Mouse (Mus musculus) midbrain, embryonic 15.5 days (tissue): ENCODE measurements around the gene Btbd9. TPM values are rescaled to one million over a fixed set of nuclear protein-coding genes. Genes with fewer than 3 reads are reported as not detected.

ENCODE experiments used
- ATAC-seq: fragments of 200-750 bp; cut with Nextera tagmentation; replicated peaks from 2 replicates; pipeline ENCODE4 v1.8.0; 2017; ENCODE audit warnings: moderate TSS enrichment
- H3K27ac ChIP-seq: fragments of 300-500 bp; sonication (generic); 2 replicates; pipeline ENCODE4 v1.5.1; 2015; ENCODE audit warnings: mild to moderate bottlenecking, inconsistent platforms
- H3K27me3 ChIP-seq: fragments of 300-500 bp; sonication (generic); replicated peaks from 2 replicates; pipeline ENCODE4 v1.6.1; 2015; ENCODE audit warnings: inconsistent platforms
- H3K36me3 ChIP-seq: fragments of 300-500 bp; sonication (generic); replicated peaks from 2 replicates; pipeline ENCODE4 v1.6.1; 2015; ENCODE audit warnings: inconsistent platforms
- H3K4me1 ChIP-seq: fragments of 300-500 bp; sonication (generic); 2 replicates; pipeline ENCODE4 v1.6.1; 2015; ENCODE audit warnings: inconsistent platforms
- H3K4me2 ChIP-seq: fragments of 300-500 bp; sonication (generic); 2 replicates; pipeline ENCODE4 v1.6.1; 2015; ENCODE audit warnings: inconsistent platforms, mild to moderate bottlenecking, moderate library complexity
- H3K4me3 ChIP-seq: fragments of 300-500 bp; sonication (generic); 2 replicates; pipeline ENCODE4 v1.5.1; 2015; ENCODE audit warnings: mild to moderate bottlenecking, inconsistent platforms
- H3K9ac ChIP-seq: fragments of 300-500 bp; sonication (generic); 2 replicates; pipeline ENCODE4 v1.6.1; 2015; ENCODE audit warnings: mild to moderate bottlenecking, inconsistent platforms
- H3K9me3 ChIP-seq: fragments of 300-500 bp; sonication (generic); 2 replicates; pipeline ENCODE4 v1.6.1; 2016; ENCODE audit warnings: inconsistent platforms
- WGBS: fragments of 180-500 bp; shearing (Covaris S2); methylation state at CpG from one replicate; pipeline ENCODE4 v1.1.7; 2015; ENCODE audit warnings: mixed read lengths; 5-methylcytosine and 5-hydroxymethylcytosine counted together
- polyA plus RNA-seq: library from polyadenylated mRNA; unstranded; fragments of >200 nt; fragmentation: Nextera tagmentation; extraction: Ambion mirVana; gene quantifications from 2 replicates; pipeline ENCODE4 v1.2.1, GENCODE M21; 2015

Gene Btbd9
- polyA plus RNA-seq, 1 experiment from 2014 or later = 163 TPM

DNA sequence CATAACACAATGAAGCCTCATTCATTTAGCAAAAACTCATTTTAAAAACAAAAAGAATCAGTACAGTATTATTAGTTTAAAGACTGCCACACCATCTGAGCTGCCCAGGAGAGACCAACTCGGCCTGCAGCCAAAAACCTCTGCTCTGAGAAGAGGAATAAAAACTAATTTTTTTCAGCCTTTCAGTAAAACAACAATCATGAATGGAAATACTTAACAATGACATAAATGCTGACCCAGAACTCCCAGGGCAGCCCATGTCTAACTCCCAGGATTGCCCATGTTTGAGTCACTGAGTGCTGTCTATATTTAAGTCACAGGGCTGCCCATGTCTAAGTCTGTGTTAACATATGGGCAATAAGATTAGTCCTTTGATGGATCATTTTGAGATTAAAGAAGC is 155.0 kb downstream of the Btbd9 start:
- Histone ChIP-seq H3K36me3 (no peaks in the 10 kb centered on the region), H3K4me2 (no peak overlapping the region), H3K4me1 (peaks cover 18% of the 10 kb centered on the region), H3K4me3 (no peak overlapping the region), H3K27me3 (no peaks in the 10 kb centered on the region), H3K9me3 (no peaks in the 10 kb centered on the region), H3K9ac (no peak overlapping the region), H3K27ac (no peak overlapping the region)
- WGBS = 64% methylated on average over 1 of the region's 1 CpGs
- ATAC-seq = no peak

- Histone ChIP-seq H3K9me3 (no peaks in the 10 kb centered on the region), H3K27ac (no peak overlapping the region)
- WGBS = 58% methylated on average over 7 of the region's 7 CpGs
Measured at GRCm38 (mm10) chr17:30419494-30419893, 156.8 kb downstream of the Btbd9 start.

GRCm38 (mm10) chr17:30418510-30418909 is 157.8 kb downstream of the Btbd9 start:
- no peaks in the 10 kb centered on the region for H3K27me3 ChIP-seq
- 78% methylated on average over 4 of the region's 4 CpGs for WGBS
- peaks cover 15% of the 10 kb centered on the region for H3K4me1 ChIP-seq
- H3K9ac ChIP-seq = no peak overlapping the region
- no peaks in the 10 kb centered on the region for H3K36me3 ChIP-seq
- no peak overlapping the region for H3K27ac ChIP-seq
- no peak overlapping the region for H3K4me2 ChIP-seq
- H3K4me3 ChIP-seq = no peak overlapping the region
- no peak for ATAC-seq
- no peaks in the 10 kb centered on the region for H3K9me3 ChIP-seq

More at GRCm38 (mm10) chr17:30419494-30419893, 156.8 kb downstream of the Btbd9 start:
- H3K9ac ChIP-seq = no peak overlapping the region
- no peaks in the 10 kb centered on the region for H3K36me3 ChIP-seq
- H3K4me2 ChIP-seq = no peak overlapping the region
- no peak overlapping the region for H3K4me3 ChIP-seq
- H3K4me1 ChIP-seq = peaks cover 15% of the 10 kb centered on the region
- no peaks in the 10 kb centered on the region for H3K27me3 ChIP-seq
- no peak for ATAC-seq

DNA sequence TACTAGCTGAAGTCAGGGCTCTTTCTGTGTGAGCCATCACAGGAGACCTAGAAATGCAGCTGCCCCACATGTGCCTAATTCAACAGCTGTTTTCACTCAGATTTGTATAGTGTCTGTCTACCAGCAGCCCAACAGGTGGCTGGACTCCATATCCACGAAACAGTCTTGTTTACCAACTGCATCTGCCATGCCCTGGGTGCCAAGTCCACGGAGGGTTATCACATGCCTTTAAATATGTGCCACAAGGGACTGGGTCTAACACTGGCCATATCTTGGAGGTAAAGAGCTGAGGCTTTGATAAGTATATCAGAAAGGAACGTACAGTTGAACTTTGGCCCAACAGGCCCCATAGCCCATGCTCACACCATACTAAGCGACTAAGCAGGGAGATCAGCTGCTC is 159.2 kb downstream of the Btbd9 start:
- Histone ChIP-seq H3K27me3 (no peaks in the 10 kb centered on the region), H3K4me1 (peaks cover 15% of the 10 kb centered on the region), H3K27ac (no peak overlapping the region), H3K36me3 (no peaks in the 10 kb centered on the region), H3K4me3 (no peak overlapping the region), H3K9ac (no peak overlapping the region), H3K4me2 (no peak overlapping the region), H3K9me3 (no peaks in the 10 kb centered on the region)
- WGBS = 90% methylated on average over 4 of the region's 4 CpGs
- no peak for ATAC-seq

DNA sequence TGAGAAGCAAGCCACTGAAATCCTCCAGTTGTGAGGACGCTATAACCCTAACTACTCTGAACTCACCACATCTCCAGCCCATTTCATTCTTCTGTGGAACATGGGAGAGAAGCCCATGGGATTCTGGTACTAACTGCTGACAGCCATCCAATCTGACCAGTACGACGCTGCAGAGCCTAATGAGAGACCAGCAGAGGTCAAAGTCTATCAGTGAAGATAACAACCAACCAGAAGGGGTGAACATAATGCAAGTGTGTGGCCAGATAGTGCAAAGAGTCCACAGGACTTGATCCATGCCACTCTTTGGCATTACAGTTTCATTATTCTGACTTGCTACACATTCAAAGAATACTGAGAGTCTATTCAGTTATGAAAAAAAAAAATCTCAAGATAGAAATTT is 160.6 kb downstream of the Btbd9 start:
- ATAC-seq = no peak
- Histone ChIP-seq H3K9ac (no peak overlapping the region), H3K4me2 (no peak overlapping the region), H3K4me3 (no peak overlapping the region), H3K9me3 (no peaks in the 10 kb centered on the region), H3K4me1 (peaks cover 13% of the 10 kb centered on the region), H3K27me3 (no peaks in the 10 kb centered on the region), H3K36me3 (no peaks in the 10 kb centered on the region), H3K27ac (no peak overlapping the region)
- 86% methylated on average over 3 of the region's 3 CpGs for WGBS

GRCm38 (mm10) chr17:30412991-30413390 is 163.3 kb downstream of the Btbd9 start:
- Histone ChIP-seq H3K9ac (no peak overlapping the region), H3K27me3 (no peaks in the 10 kb centered on the region), H3K4me3 (no peak overlapping the region), H3K4me1 (no peaks in the 10 kb centered on the region), H3K27ac (no peak overlapping the region), H3K9me3 (no peaks in the 10 kb centered on the region), H3K36me3 (no peaks in the 10 kb centered on the region), H3K4me2 (no peak overlapping the region)
- 92% methylated on average over 3 of the region's 3 CpGs for WGBS
- ATAC-seq = no peak

DNA sequence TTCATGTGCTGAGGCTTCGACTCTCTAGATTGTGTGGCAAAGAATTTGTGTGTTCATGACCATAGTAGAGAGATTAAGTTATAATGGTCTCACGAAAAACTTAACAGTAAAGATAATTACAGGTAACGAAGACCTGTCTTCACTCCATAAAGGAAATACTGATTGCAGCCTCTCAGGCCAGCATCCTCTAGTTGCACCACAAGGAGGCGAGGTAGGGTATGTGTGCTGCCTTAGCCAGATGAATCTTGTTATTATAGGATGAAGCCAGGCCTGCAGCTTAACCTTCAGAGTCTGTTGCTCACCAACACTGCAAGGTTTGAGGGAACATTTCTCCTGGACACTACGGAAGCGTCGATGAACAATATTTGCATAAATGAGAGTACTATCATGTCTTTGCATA is 170.3 kb downstream of the Btbd9 start:
- Histone ChIP-seq H3K9ac (no peak overlapping the region), H3K27me3 (no peaks in the 10 kb centered on the region), H3K36me3 (no peaks in the 10 kb centered on the region), H3K4me2 (no peak overlapping the region), H3K27ac (no peak overlapping the region), H3K9me3 (no peaks in the 10 kb centered on the region), H3K4me1 (no peaks in the 10 kb centered on the region), H3K4me3 (no peak overlapping the region)
- WGBS = 96% methylated on average over 7 of the region's 7 CpGs
- no peak for ATAC-seq

- no peak for ATAC-seq
- H3K4me1 ChIP-seq = no peaks in the 10 kb centered on the region
- no peaks in the 10 kb centered on the region for H3K9me3 ChIP-seq
- no peak overlapping the region for H3K9ac ChIP-seq
- no peaks in the 10 kb centered on the region for H3K36me3 ChIP-seq
- whole genome bisulfite sequencing = 88% methylated on average over 3 of the region's 3 CpGs
- no peak overlapping the region for H3K27ac ChIP-seq
- no peak overlapping the region for H3K4me3 ChIP-seq
- H3K27me3 ChIP-seq = no peaks in the 10 kb centered on the region
- no peak overlapping the region for H3K4me2 ChIP-seq
Measured at GRCm38 (mm10) chr17:30402871-30403270, 173.4 kb downstream of the Btbd9 start.

DNA sequence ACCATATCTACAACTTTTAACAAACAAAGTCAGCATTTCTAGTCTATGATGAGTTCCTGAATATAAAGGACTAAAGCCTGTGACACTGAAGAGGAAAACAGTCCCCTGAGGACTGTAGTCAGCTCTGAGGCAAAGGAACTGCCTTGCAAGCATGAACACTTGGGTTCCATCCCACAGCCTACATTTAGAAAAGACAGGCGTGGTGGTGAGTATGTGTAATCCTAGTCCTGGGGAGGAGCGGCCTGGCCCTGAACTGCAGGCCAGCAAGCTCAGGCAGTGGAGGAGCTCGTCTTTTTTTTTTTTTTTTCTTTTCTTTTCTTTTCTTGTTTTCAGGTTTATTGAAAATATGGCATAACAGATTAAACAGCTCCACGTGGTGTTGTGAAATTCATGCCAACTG is 181.0 kb downstream of the Btbd9 start:
- H3K36me3 ChIP-seq = no peaks in the 10 kb centered on the region

GRCm38 (mm10) chr17:30392031-30392430 is 184.3 kb downstream of the Btbd9 start:
- peaks cover 23% of the 10 kb centered on the region for H3K4me1 ChIP-seq

More for the DNA sequence above, 181.0 kb downstream of the Btbd9 start:
- no peak for ATAC-seq
- peaks cover 9% of the 10 kb centered on the region; the same call in 1 of the 2 replicates for H3K4me1 ChIP-seq
- no peaks in the 10 kb centered on the region for H3K27me3 ChIP-seq
- H3K9me3 ChIP-seq = no peaks in the 10 kb centered on the region
- WGBS = 83% methylated on average over 4 of the region's 4 CpGs
- no peak overlapping the region for H3K9ac ChIP-seq
- no peak overlapping the region for H3K4me3 ChIP-seq
- H3K27ac ChIP-seq = no peak overlapping the region
- H3K4me2 ChIP-seq = no peak overlapping the region

DNA sequence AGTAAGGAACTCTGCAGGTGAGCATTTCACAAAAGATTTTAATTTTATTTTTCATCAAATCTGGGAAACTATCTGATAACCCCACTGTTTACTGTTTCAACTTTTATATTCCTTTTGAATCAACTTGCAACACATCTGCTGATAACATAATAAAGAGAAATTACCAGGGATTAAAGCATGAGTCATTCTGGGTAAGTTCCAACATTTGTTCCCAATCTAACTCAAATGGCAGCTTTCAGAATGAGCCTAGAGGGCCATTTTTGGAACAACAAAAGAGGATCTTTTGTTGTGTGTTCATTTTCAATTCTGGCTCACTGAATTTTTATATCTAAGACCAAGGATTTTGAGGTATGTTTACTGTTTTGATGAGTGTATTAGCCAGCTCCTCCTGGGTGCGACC is 185.1 kb downstream of the Btbd9 start:
- H3K27ac ChIP-seq = no peak overlapping the region
- H3K9me3 ChIP-seq = no peaks in the 10 kb centered on the region
- 81% methylated on average over 1 of the region's 1 CpGs for WGBS
- H3K4me2 ChIP-seq = no peak overlapping the region
- no peak overlapping the region for H3K4me3 ChIP-seq
- no peaks in the 10 kb centered on the region for H3K36me3 ChIP-seq
- no peak overlapping the region for H3K9ac ChIP-seq
- peaks cover 23% of the 10 kb centered on the region for H3K4me1 ChIP-seq
- ATAC-seq = no peak
- H3K27me3 ChIP-seq = no peaks in the 10 kb centered on the region

More at GRCm38 (mm10) chr17:30392031-30392430, 184.3 kb downstream of the Btbd9 start:
- ATAC-seq = no peak
- no peaks in the 10 kb centered on the region for H3K9me3 ChIP-seq
- no peaks in the 10 kb centered on the region for H3K36me3 ChIP-seq
- no peak overlapping the region for H3K27ac ChIP-seq
- no peak overlapping the region for H3K4me3 ChIP-seq
- 81% methylated on average over 4 of the region's 4 CpGs for WGBS
- H3K9ac ChIP-seq = no peak overlapping the region
- H3K4me2 ChIP-seq = no peak overlapping the region
- H3K27me3 ChIP-seq = no peaks in the 10 kb centered on the region

- H3K27ac ChIP-seq = no peak overlapping the region
Measured at GRCm38 (mm10) chr17:30389686-30390085, 186.6 kb downstream of the Btbd9 start.

GRCm38 (mm10) chr17:30388817-30389216 is 187.5 kb downstream of the Btbd9 start:
- Histone ChIP-seq H3K4me3 (no peak overlapping the region), H3K36me3 (no peaks in the 10 kb centered on the region), H3K4me2 (no peak overlapping the region), H3K27ac (peak overlapping the region; percentile 63), H3K27me3 (no peaks in the 10 kb centered on the region), H3K9ac (no peak overlapping the region), H3K4me1 (peaks cover 23% of the 10 kb centered on the region), H3K9me3 (no peaks in the 10 kb centered on the region)
- no peak for ATAC-seq
- WGBS = 71% methylated on average over 4 of the region's 4 CpGs

More at GRCm38 (mm10) chr17:30389686-30390085, 186.6 kb downstream of the Btbd9 start:
- Histone ChIP-seq H3K4me3 (no peak overlapping the region), H3K4me2 (no peak overlapping the region), H3K9ac (no peak overlapping the region), H3K9me3 (no peaks in the 10 kb centered on the region), H3K4me1 (peaks cover 23% of the 10 kb centered on the region), H3K36me3 (no peaks in the 10 kb centered on the region), H3K27me3 (no peaks in the 10 kb centered on the region)
- ATAC-seq = no peak
